Mouse (Mus musculus) CH12F3 (cell line): ENCODE measurements around the gene 4933416C03Rik.

Source experiments
- in situ Hi-C: fragments of 300-500 bp; cut with MboI; formaldehyde crosslinking; loops from 2 replicates; pipeline ENCODE4 v1.14.3; 2020; ENCODE audit warnings: low sequenced_read_pairs

The 4933416C03Rik gene

DNA sequence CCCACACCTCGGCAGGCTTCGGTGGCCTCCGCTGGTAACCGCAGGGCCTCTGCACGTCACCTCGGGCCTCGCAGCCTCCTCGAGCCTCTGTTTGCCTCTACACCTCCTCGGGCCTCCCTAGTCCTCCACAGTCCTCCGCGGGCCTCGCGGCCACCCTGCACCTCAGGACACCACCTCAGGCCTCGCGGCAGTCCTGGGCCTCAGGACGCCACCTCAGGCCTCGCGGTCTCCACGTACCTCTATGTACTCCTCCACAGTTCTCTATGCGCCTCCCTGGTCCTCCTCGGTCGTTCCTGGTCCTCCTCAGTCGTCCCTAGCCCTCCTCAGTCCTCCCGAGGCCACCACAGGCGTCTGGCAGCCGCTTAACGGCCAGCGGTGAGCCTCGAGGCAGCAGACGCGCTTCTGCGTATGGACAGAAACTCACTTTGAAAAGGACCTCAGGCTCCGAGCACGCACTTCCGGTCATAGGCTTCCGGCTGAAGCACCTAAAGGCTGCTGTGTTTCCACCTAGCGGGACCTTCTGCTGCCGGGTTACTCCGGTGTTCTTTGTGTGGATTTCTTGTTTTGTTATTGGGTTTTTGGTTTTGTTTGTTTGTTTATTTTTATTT, at the start of gene 4933416C03Rik:
Gene 4933416C03Rik, minus strand, starts transcription at position 51 of the 608 bp plus-strand sequence.
- in situ Hi-C loops: no loop called here

DNA sequence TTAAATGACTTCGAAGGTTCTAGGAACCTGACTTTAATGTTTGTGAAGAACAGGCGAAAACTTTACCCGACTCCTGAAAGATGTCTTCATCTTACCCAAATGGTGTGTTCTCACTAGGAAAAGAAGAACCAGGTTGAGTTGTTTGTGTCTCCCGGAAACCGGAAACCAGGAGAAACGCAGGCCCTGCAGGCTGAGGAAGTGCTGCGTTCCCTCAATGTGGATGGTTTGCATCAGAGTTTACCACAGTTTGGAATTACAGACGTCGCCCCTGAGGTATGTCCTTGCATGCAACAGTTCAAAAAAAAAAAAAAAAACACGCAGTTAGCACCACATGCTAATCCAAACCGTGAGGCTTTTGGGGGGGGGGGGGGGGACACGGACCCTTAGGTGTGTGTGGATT, 48.6 kb upstream of the 4933416C03Rik start:
- in situ Hi-C loops: no loop called here

DNA sequence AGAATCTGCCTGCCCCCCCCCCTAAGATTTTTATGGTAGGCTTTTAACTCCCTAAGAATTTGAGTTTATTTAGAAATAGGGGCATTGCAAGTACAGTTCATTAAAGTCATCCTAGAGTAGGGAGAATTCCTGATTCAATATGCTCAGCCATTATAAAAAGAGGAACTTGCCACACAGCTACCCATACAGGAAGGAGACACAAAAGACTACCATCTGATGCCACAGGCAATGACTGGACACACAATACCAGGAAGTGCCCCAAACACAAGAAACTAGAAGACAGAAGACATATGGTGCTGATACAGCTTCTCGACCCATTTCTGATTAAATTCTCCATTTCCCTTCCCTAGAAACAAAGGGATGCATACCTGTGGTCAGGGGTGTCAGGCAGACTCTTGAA, 43.0 kb upstream of the 4933416C03Rik start:
- in situ Hi-C loops: no loop called here

DNA sequence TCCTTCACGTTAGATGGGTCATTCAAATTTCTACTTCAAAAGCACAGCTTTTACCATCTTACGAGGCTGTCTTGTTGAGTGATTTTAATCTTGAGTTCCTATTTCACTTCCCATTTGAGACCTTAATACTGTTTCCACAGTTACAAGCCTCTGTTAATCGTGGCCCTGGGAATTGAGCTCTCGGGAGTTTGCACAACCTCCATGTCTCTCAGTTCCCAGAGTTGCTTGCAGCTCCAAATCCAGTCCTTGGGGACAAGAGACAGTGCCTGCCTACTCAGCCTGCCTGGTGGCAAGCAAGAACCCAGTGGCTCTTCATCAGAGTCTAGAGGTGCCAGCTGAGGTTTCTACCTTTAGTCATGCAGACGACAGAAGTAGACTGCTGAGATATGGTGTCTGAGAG, 41.0 kb upstream of the 4933416C03Rik start:
- in situ Hi-C loops: no loop called here

DNA sequence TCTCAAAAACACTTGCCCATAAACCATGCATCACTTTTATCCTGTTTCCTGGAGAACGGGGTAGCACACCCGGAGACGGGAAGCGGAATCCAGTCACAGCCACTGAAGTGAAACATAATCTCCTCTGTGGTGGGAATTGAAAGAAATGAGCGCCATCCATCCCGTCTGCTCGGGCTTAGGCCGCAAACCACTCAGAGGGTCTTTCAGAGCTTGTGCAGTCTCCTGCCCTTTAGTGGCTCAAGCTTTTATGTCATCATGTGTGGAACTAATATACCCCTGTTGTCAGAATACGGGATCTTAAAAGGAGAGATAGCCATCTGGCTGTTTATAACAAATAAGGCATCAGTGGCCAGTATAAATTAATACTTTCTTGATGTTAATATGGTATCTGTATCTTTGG, 32.4 kb upstream of the 4933416C03Rik start:
- in situ Hi-C loops: no loop called here

DNA sequence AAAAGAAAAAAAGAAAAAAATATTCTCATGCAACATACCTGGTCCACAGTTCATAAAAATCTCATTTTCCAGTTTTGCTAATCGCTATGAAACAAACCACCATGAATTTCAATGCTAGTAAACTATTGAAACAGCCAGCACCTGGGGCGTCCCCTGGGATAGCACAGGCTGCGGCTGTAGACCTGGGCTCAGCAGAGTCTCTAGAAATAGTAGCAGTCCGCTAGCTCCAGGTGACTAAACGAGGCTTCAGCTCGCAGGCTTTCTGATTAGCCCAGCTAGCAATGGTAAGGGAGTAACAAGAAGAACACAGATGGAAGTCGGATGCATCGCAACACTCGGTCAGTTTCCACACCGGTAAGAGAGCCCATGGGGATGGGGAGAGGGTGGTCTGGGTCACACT, 30.0 kb upstream of the 4933416C03Rik start:
- in situ Hi-C loops: no loop called here

DNA sequence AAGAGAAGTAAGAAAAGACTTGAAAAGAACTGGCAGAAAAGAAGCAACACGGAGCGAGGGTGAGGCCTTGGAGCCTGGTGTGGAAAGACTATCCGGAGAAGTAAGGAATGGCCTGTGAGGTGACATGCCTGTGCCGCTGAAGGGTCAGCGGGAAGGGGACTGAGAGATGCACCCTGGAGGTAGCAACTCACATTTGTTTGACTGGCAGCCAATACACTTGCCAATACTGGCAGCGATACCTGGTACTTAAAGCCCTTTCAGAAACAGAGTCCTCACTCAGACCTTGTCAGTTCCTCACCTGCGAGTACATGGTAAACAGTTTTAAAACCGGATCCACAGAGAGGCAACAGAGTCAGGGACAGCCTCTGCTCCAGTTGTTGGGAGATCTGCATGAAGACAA, 26.5 kb upstream of the 4933416C03Rik start:
- in situ Hi-C loops: no loop called here

DNA sequence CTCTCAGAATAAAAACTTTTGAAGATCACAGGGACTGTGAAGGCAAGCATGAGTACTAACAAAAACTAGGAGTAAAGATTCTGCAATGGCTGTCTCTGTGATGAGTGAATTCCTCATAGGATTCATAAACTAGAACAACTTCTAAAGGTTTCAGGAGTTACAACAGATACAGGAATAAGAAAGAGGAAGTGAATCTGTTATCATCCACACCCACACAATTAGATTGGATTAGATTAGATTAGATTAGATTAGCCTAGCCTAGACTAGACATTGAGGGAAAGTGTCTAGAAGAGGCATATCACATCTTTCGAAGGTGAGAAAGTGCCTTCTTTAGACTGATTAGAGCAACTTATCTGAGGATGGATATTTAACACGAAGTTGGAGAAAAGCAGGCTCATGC, 21.5 kb upstream of the 4933416C03Rik start:
- in situ Hi-C loops: no loop called here

DNA sequence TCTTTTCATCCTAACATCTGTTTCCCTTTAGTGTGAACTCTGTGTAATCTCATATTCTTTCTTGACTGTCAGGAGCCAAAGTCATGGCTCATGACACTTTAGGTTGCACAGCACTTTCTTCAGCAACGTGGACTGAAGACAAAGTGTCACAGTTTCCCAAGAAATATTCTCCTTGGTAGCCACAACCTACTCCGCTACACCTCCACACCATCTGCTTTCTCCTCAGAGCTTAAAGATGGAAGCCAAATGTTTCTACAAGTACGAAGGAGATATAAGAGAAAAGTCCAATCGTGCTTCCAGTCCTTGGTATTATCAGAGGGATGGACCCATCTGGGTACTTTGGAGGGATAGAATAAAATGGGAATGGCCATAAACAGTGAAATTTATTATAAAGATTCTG, 18.5 kb upstream of the 4933416C03Rik start:
- in situ Hi-C loops: no loop called here

DNA sequence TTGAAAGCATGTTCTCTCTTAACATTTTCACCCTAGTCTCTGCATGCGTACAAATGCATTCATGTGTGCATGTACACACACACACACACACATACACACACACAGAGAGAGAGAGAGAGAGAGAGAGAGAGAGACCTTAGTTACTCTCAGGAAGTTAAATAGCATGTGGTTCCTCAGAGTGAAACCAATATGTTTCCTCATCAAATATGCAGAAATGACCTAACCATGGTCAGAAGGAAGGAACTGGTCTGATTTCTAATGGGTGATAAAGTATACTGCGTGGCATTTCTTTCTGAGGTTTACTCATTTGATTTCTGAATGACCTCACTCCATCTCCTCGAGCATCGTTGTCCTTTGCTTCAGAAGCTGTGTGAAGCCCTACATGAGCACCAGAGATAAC, 17.5 kb upstream of the 4933416C03Rik start:
- in situ Hi-C loops: no loop called here

DNA sequence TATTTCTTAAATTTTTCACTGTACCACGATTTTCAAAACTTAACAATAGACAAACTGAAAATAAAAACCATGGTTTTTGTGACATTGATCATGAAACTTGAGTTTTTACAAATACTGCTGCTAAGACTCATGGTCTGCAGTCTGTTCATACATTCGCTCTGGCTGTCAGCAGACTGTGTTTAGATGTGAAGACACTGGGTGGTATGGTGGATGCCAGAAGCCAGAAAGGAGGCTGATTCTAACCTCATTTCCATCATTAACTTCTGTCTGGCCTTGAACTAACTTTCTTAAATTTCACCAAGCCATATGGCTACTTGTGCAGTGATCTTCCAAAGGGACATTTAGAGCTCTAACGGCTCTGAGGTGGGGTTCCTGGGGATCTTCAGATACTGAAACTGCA, 16.7 kb upstream of the 4933416C03Rik start:
- in situ Hi-C loops: no loop called here

DNA sequence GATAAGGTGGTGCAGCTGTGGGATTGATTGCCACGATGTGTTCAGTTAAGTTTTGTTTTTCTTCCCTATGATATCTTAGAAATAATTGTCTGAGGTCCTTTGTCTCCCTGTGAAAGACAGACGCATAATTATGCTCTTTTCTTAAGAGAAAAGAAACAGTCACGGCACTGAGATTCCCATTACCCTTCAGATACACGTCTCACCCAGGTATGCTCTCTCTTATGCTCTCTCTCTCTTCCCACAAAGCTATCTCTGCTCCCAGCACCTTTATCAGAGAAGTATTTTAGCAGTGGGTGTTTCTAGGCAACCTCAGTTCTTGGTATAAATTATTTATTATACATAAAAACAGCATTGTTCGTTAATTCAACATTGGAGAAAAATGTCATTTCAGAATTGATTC, 11.6 kb upstream of the 4933416C03Rik start:
- in situ Hi-C loops: no loop called here

DNA sequence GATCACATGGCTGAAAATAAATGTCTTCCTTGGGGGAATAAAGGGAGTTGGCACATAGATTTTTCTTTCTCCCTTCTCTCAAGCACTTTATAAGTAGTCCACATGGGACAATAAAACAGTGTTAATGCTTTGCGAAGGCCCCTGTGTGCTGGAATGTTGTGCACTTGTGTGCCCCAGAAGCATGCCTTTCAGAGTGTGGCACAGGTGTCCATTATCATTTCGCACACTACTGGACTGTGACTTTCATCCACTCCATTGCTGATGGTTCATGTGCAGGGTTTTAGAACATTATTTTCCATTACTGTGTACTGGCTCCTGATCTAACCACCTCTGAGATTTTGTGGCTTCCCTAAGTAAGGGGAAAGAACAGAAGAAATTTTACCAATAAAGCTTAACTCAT, 10.1 kb upstream of the 4933416C03Rik start:
- in situ Hi-C loops: no loop called here

DNA sequence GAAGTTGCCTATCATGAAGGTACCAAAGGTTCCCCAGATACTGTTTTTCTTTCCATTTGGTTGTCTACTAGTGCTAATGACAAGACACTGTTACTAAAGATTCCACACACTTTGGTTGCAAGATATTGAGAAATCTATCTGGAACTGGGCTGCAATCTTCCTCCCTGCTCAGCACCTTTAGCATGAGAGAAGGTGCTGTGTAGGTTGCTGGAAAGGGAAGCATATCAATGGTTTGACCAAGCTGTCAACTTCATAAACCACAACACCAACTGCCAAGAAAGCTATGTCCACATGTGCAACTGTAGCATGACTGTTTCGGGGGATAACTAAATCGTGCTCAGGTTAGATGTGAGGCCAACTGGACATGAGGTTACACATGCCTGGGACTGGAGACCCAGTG, 7.7 kb upstream of the 4933416C03Rik start:
- in situ Hi-C loops: no loop called here

DNA sequence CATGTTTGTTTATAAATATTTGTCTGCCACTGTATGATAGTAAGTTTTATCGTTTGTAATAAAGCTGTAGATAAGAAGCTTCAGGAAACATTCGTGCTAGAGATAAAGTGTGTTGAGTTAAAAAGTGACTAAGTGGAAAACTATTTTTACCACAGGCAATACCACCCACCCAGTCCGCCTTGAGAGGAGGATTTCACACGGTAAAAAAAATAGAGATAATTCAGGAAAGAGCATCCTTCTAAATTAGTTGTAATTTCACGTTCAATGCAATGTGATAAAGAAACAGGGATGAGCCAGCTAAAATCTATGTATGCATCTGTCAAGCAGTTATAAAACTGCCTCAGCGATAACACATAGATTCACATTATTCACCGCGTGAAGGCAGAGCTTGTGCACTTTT, 3.3 kb upstream of the 4933416C03Rik start:
- in situ Hi-C loops: no loop called here

DNA sequence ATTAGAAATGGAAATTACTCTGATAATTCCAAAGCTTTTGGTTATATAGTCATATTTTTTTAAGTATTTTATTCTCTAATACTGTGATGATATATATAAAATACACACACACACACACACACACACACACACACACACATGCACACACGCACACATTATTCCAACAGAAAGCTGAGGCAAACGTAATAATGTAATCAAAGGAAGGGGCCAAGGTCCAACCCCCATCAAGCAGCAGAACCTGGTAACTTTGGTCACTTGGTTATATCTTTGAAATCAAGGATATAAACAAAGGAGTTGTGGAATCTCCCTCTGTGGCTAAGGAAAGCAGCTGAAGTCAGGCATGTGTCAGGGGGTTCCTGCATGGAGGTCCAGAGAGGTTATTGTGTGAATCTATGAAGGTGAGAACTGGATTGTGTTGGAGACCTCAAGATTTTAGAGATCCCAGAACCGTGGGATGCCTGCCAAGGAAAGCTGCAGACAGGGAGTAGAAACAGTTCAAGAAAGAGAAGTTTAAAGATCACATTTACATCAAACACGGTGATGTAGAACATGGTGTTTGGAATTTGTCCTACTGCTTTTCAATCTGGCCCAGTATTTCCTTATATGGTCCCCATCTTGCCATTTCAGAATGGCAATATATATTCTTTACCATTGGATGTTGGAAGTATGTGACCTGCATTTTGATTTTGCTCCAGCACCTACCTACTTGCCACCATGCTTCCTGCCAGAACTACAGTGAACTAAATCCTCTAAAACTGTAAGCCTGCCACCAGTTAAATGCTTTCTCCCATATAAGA, 2.4 kb upstream of the 4933416C03Rik start:
- in situ Hi-C loops: no loop called here

DNA sequence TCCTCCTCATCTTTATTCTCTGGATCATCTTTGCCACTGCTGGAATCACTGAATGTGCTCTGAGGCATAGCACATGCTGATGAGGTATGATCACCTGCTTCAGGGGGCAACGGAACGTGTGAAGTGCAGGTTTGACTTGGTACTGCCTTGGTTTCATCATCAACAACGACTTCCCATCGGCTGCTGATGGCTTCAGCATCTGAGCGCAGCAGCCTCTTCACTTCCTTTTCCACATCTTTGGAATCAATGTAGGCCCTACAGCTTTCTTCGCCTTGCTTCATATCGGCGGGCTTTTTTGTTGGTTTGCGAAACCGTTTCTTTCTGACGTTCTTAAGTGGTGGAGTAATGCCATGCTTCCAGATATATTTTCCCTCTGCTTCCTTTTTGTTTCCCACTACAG, 849 bp downstream of the 4933416C03Rik start:
- in situ Hi-C loops: no loop called here

DNA sequence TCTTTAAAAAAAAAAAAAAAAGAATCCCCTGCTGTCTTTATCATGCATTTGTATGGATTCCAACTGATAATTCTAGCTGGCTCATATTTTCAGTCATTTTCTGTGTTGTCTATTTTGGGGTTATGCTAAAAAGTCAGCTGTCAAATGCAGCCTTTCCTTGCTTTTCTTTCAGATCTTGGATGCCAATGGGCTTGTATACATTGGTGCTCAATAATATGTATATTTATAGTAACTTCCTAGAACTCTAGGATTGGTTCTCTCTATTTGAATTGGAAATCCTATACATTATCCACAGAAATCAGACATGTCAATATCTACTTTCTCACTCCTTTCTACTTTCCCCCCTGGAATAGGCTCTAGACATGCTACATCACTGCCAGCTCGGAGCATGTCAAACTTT, 5.0 kb downstream of the 4933416C03Rik start:
- in situ Hi-C loops: no loop called here

DNA sequence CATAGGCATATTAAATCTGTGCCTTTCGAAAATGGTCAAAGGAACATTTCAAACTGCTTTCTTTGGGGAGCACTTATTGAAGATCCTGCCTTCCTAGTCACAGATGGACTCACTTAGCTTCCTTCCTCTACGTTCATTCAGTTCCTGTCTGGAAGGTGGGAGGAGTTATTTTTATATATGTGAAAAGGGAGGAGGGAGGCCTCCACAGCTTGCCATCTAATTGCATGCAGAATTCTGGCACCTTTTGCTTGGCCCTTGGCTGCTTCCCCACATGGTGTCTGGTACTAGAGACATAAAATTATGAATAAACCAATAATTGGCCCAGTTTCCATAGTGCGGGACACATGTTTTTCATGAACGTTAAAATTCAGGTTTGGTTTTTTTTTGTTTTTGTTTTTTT, 5.5 kb downstream of the 4933416C03Rik start:
- in situ Hi-C loops: no loop called here

DNA sequence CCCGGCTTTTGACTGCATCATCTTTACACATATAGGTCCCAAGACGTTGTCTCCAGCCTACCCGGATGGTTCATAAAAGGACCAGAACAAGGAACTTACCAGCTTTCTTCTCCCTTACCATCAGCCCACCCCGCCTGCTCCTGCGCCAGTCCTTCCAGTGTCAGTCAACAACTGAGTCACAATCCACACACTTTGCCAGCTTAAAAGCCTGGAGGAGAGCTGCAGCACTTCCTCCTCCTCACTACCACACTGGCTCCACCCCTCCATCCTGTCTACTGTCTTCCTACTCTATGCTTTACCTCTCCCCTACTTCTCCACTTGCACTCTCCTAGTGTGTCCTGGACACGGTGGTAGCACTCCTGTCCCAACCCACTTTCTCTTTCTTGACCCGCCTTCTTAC, 15.2 kb downstream of the 4933416C03Rik start:
- in situ Hi-C loops: no loop called here

DNA sequence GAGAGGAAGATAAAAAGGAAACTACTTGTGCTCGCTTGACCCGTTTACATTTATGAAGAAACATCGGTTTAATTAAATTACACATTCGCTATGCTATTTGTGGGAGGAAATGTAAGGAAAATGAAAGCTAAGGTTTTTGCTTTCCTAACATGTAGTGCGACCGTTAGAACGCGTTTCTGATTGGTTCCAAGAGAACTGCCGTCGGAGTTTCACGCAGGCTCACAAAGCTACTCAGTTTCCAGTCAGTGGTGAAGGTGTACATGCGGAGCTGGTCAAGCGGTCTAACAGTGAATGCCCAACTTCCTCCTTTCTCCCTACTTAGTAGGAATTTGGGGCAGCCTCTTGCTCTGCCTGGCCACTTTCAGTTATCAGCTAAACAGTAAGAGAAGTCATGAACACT, 17.3 kb downstream of the 4933416C03Rik start:
- in situ Hi-C loops: no loop called here

DNA sequence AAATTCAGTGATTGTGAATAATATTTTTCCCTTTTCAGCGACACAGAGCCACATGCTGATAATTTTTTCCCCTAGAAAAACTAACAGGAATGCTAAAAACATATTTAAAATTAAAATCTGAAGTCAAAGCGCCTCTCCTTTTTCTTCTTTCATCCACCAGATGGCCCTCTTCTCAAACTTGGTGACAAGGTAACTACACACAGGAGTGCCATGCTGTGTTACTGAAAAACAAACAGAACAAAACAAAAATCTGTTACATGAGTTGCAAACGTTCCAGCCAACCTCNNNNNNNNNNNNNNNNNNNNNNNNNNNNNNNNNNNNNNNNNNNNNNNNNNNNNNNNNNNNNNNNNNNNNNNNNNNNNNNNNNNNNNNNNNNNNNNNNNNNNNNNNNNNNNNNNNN, 29.8 kb downstream of the 4933416C03Rik start:
- in situ Hi-C loops: no loop called here

DNA sequence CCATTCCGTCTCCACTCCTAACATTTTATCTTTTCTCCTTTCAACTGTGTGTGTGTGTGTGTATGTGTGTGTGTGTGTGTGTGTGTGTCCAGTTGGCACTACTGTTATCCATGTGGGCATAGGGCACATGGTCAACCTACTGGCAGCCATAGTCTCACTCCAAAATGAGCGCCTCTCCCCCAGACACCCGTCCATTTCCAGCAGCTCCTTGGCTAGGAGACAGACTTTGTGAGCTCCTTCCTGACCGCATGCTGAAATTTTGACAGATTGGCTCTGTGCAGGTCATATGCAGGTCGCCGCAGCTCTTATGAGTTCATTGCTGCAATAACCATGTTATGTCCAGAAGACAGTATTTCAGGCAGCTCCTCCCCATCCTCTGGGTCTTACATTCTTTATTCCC, 32.9 kb downstream of the 4933416C03Rik start:
- in situ Hi-C loops: no loop called here
